Mouse (Mus musculus): ENCODE data around the gene Cachd1. TPM values are rescaled to one million over a fixed set of nuclear protein-coding genes. Genes with fewer than 3 reads are reported as not detected.

The Cachd1 gene
- polyA plus RNA-seq (2014; fragmentation: Nextera tagmentation; extraction: Ambion mirVana) = 27.3 and 28.0 TPM in 2 replicates

DNA sequence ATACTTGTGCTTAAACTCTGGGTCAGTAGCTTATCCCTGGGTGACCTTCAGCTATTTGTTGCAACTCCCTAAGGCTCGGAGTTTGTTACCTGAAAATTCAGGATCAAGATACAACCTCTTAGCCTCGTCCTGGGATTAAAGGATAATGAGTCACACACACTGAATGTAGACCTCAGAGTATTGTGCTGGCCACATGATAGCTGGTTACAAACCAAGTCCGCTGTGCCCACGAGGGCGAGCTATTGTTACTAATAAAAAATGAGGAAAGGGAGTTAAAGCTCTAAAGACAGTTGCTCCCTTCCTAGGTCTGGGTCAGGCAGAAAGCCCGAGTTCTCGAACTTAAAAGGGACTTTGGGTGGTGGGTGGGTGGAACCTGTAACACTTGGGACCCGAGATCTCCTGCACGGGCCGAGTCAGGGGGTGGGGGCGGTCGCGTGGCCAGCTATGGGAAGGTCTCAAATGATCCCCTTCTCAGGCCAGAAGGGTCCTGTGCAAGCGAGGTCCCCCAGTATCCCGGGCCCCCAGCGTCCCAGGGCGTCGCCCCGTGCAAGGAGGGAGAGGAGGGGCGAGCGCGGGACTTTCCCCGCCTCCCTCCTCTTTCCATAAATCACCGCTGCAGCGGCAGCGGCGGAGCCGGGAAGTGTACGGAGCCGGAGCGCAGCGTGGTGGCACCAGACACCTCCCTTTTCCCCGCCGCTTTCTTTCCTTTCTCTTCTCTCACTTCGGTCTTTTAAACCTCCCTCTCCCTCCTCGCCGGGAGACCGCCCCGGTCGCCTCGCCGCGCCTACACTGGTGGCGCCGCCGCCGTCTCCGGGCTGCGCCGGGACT is at the start of gene Cachd1:
Gene Cachd1, plus strand, starts transcription at position 633 of the 828 bp plus-strand sequence.
- Histone ChIP-seq H3K27me3 (ENCODE audit: control insufficient read depth, insufficient read depth, low read length) (no peaks in the 10 kb centered on the region), H3K4me2 (ENCODE audit: low read depth, low read length) (peak within 1 kb of the TSS; percentile 77), H3K27ac (replicated peaks; ENCODE audit: low read depth, low read length) (peak within 1 kb of the TSS; percentile 93), H3K4me1 (ENCODE audit: control insufficient read depth, insufficient read depth, low read length) (no peaks in the 10 kb centered on the region), H3K9ac (replicated peaks; ENCODE audit: low read length) (peak within 1 kb of the TSS; percentile 96), H3K4me3 (ENCODE audit: low read depth, low read length) (peak within 1 kb of the TSS; percentile 99), H3K9me3 (replicated peaks; ENCODE audit: control insufficient read depth, low read length) (no peaks in the 10 kb centered on the region), H3K36me3 (replicated peaks; ENCODE audit: control insufficient read depth, insufficient read depth, low read depth, low read length) (no peaks in the 10 kb centered on the region)
- under 1% methylated on average over 44 of the region's 50 CpGs for WGBS
- ATAC-seq (replicated peaks; ENCODE audit: insufficient number of reproducible peaks, low FRiP score, low TSS enrichment, low read depth) (peak; percentile 79), DNase-seq (ENCODE audit: low spot score) (peak; percentile 89)

DNA sequence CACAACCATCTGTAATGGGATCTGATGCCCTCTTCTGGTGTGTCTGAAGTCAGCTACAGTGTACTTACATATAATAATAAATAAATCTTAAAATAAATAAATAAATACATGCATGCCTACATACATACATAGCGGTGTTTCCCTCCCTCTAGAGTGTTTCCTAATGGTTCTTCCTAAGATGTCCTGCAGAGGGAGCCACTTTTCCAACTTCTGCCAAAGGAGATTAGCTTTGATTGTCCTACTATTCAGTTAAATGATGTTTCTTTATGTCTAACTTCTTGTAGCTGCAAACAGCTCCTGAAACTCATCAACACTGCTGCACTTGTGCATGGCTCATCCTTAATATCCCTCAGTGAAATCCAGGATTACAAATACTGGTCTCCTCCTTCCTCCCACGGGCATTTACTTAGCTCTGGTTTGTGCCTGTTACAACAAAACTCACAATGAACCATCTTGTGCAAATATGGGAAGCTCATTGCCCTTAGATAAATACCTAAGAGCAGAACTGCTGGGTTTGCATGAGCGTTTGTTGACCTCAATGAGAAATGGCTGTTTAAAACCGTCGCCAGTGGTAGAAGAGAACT is 47.5 kb upstream of the Cachd1 start:
- Histone ChIP-seq H3K27ac (replicated peaks; ENCODE audit: low read depth, low read length) (no peak overlapping the region), H3K36me3 (replicated peaks; ENCODE audit: control insufficient read depth, insufficient read depth, low read depth, low read length) (no peaks in the 10 kb centered on the region), H3K9ac (replicated peaks; ENCODE audit: low read length) (no peak overlapping the region), H3K27me3 (ENCODE audit: control insufficient read depth, insufficient read depth, low read length) (no peaks in the 10 kb centered on the region), H3K4me1 (ENCODE audit: control insufficient read depth, insufficient read depth, low read length) (no peaks in the 10 kb centered on the region), H3K4me2 (ENCODE audit: low read depth, low read length) (no peak overlapping the region), H3K9me3 (replicated peaks; ENCODE audit: control insufficient read depth, low read length) (no peaks in the 10 kb centered on the region), H3K4me3 (ENCODE audit: low read depth, low read length) (no peak overlapping the region)
- ATAC-seq (replicated peaks; ENCODE audit: insufficient number of reproducible peaks, low FRiP score, low TSS enrichment, low read depth) = no peak
- DNase-seq (ENCODE audit: low spot score) = peak; percentile 54
- WGBS = 90% methylated on average over 5 of the region's 5 CpGs

DNA sequence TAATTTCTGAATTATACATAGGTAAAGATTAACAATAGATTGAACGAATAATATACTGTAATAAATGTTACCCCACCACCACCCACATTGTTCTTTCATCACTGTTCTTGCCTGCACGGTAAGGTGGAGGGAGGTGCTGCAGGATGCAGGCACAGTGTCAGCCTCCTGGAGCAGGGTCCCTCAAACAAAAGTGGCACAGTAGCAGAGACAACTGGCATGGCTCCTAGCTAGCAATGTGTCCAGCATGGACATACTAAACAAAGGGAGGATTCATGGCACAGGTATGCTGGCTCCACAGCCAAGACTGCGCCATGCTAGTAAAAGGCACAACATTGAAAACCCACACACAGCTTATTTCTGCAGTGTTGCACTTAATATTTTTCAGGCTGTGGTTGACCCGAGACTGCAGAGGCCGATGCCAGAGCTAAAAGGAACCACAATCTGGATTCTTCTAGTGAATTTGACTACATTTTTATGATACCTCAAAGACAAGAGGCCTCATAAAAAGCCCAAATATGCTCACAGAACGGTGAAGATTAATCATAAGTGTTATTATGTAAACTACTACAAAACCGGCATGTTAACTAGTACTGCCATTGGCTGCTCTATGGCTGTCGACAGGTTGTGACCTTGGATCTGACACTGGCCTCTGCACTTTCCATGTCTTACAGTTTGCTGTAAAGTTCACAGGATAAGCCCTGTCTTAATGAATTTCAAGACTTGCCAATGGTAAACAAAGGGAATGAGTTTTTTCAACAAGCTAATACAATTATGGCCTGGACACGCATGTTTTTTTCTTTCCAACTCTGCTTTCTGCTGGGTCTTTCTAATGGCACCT is 41.2 kb upstream of the Cachd1 start:
- 81% methylated on average over 9 of the region's 9 CpGs for WGBS
- no peak overlapping the region for H3K4me2 ChIP-seq (ENCODE audit: low read depth, low read length)
- H3K4me3 ChIP-seq (ENCODE audit: low read depth, low read length) = no peak overlapping the region
- ATAC-seq (replicated peaks; ENCODE audit: insufficient number of reproducible peaks, low FRiP score, low TSS enrichment, low read depth) (no peak), DNase-seq (ENCODE audit: low spot score) (no peak)
- H3K36me3 ChIP-seq (replicated peaks; ENCODE audit: control insufficient read depth, insufficient read depth, low read depth, low read length) = no peaks in the 10 kb centered on the region
- no peaks in the 10 kb centered on the region for H3K4me1 ChIP-seq (ENCODE audit: control insufficient read depth, insufficient read depth, low read length)
- H3K9ac ChIP-seq (replicated peaks; ENCODE audit: low read length) = no peak overlapping the region
- H3K27ac ChIP-seq (replicated peaks; ENCODE audit: low read depth, low read length) = no peak overlapping the region
- H3K9me3 ChIP-seq (replicated peaks; ENCODE audit: control insufficient read depth, low read length) = no peaks in the 10 kb centered on the region
- H3K27me3 ChIP-seq (ENCODE audit: control insufficient read depth, insufficient read depth, low read length) = no peaks in the 10 kb centered on the region

- Histone ChIP-seq H3K4me2 (ENCODE audit: low read depth, low read length) (no peak overlapping the region), H3K9me3 (replicated peaks; ENCODE audit: control insufficient read depth, low read length) (no peaks in the 10 kb centered on the region), H3K4me1 (ENCODE audit: control insufficient read depth, insufficient read depth, low read length) (no peaks in the 10 kb centered on the region), H3K27ac (replicated peaks; ENCODE audit: low read depth, low read length) (no peak overlapping the region), H3K27me3 (ENCODE audit: control insufficient read depth, insufficient read depth, low read length) (no peaks in the 10 kb centered on the region), H3K4me3 (ENCODE audit: low read depth, low read length) (no peak overlapping the region), H3K9ac (replicated peaks; ENCODE audit: low read length) (no peak overlapping the region), H3K36me3 (replicated peaks; ENCODE audit: control insufficient read depth, insufficient read depth, low read depth, low read length) (no peaks in the 10 kb centered on the region)
- ATAC-seq (replicated peaks; ENCODE audit: insufficient number of reproducible peaks, low FRiP score, low TSS enrichment, low read depth) (no peak), DNase-seq (ENCODE audit: low spot score) (no peak)
- 70% methylated on average over 9 of the region's 9 CpGs for WGBS
Observed at GRCm38 (mm10) chr4:100735936-100736349, 40.5 kb upstream of the Cachd1 start.

- ATAC-seq (replicated peaks; ENCODE audit: insufficient number of reproducible peaks, low FRiP score, low TSS enrichment, low read depth) (no peak), DNase-seq (ENCODE audit: low spot score) (no peak)
- no peak overlapping the region for H3K4me3 ChIP-seq (ENCODE audit: low read depth, low read length)
- no peak overlapping the region for H3K27ac ChIP-seq (replicated peaks; ENCODE audit: low read depth, low read length)
- no peaks in the 10 kb centered on the region for H3K4me1 ChIP-seq (ENCODE audit: control insufficient read depth, insufficient read depth, low read length)
- H3K9me3 ChIP-seq (replicated peaks; ENCODE audit: control insufficient read depth, low read length) = no peaks in the 10 kb centered on the region
- 89% methylated on average over 8 of the region's 8 CpGs for WGBS
- H3K4me2 ChIP-seq (ENCODE audit: low read depth, low read length) = no peak overlapping the region
- no peaks in the 10 kb centered on the region for H3K36me3 ChIP-seq (replicated peaks; ENCODE audit: control insufficient read depth, insufficient read depth, low read depth, low read length)
- H3K9ac ChIP-seq (replicated peaks; ENCODE audit: low read length) = no peak overlapping the region
- H3K27me3 ChIP-seq (ENCODE audit: control insufficient read depth, insufficient read depth, low read length) = no peaks in the 10 kb centered on the region
Observed at GRCm38 (mm10) chr4:100743615-100744014, 32.9 kb upstream of the Cachd1 start.

DNA sequence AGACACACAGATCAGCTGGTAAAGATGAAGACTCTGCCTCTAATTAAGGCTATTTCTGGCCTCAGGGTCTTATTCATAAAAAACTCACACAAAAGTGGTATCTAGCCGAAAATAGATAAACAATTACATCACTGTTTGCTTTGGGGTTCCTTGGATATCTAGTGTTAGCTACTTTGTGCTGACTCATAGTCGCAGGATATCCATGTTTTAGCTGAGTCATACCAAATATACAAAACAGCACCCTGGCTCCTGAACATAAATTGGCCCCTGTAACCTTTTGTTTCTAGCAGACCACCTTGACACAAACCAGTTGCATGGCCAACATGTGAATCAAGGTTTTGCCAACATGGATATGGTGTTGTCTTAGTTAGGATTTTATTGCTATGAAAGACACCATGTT is 24.2 kb upstream of the Cachd1 start:
- ATAC-seq (replicated peaks; ENCODE audit: insufficient number of reproducible peaks, low FRiP score, low TSS enrichment, low read depth) (no peak), DNase-seq (ENCODE audit: low spot score) (no peak)
- no peak overlapping the region for H3K4me3 ChIP-seq (ENCODE audit: low read depth, low read length)
- H3K4me1 ChIP-seq (ENCODE audit: control insufficient read depth, insufficient read depth, low read length) = no peaks in the 10 kb centered on the region
- no peaks in the 10 kb centered on the region for H3K9me3 ChIP-seq (replicated peaks; ENCODE audit: control insufficient read depth, low read length)
- H3K9ac ChIP-seq (replicated peaks; ENCODE audit: low read length) = no peak overlapping the region
- no peaks in the 10 kb centered on the region for H3K27me3 ChIP-seq (ENCODE audit: control insufficient read depth, insufficient read depth, low read length)
- WGBS = 71% methylated on average over 2 of the region's 2 CpGs
- no peak overlapping the region for H3K27ac ChIP-seq (replicated peaks; ENCODE audit: low read depth, low read length)
- no peaks in the 10 kb centered on the region for H3K36me3 ChIP-seq (replicated peaks; ENCODE audit: control insufficient read depth, insufficient read depth, low read depth, low read length)
- no peak overlapping the region for H3K4me2 ChIP-seq (ENCODE audit: low read depth, low read length)

DNA sequence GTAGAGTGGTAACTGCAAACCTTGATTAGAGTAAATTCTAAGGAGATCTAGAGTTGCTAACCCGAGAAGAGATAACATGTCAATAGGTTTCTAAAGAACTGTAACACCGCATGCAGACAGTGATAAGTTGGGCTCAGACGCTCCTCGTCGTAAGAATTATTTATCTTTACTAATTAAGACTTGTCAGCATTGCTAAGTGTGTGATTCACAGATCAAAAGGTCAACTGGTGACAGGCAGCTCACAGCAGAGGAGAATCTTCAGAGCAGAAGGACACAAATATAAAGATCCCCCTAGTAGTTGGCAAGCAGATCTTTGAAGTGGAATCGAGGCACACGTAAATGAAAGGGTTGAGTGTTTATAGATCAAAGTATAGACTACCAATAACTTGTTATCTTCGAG is 20.8 kb upstream of the Cachd1 start:
- Histone ChIP-seq H3K36me3 (replicated peaks; ENCODE audit: control insufficient read depth, insufficient read depth, low read depth, low read length) (no peaks in the 10 kb centered on the region), H3K27me3 (ENCODE audit: control insufficient read depth, insufficient read depth, low read length) (no peaks in the 10 kb centered on the region), H3K9me3 (replicated peaks; ENCODE audit: control insufficient read depth, low read length) (no peaks in the 10 kb centered on the region), H3K4me3 (ENCODE audit: low read depth, low read length) (no peak overlapping the region), H3K27ac (replicated peaks; ENCODE audit: low read depth, low read length) (no peak overlapping the region), H3K4me1 (ENCODE audit: control insufficient read depth, insufficient read depth, low read length) (no peaks in the 10 kb centered on the region), H3K4me2 (ENCODE audit: low read depth, low read length) (no peak overlapping the region), H3K9ac (replicated peaks; ENCODE audit: low read length) (no peak overlapping the region)
- DNase-seq (ENCODE audit: low spot score) (no peak), ATAC-seq (replicated peaks; ENCODE audit: insufficient number of reproducible peaks, low FRiP score, low TSS enrichment, low read depth) (no peak)
- 77% methylated on average over 8 of the region's 8 CpGs for WGBS

Data from embryonic facial prominence, embryonic 11.5 days (tissue).